Mouse (Mus musculus) neural tube, embryonic 11.5 days (tissue): Measurements from ENCODE around the gene Tulp4. TPM values are rescaled to one million over a fixed set of nuclear protein-coding genes. Genes with fewer than 3 reads are reported as not detected.
"Not testable (repeated sequence)": the region's sequence is repeated elsewhere in the genome, so short reads cannot be mapped to it uniquely, and the experiment has no call there.

Source experiments
- ATAC-seq: fragments of 200-750 bp; cut with Nextera tagmentation; 2 replicates; pipeline ENCODE4 v1.8.0; 2017; ENCODE audit warnings: moderate number of reproducible peaks, mild to moderate bottlenecking, moderate TSS enrichment, moderate library complexity; ENCODE audit not compliant: insufficient read depth, low FRiP score, low TSS enrichment
- DNase-seq: peaks from one replicate; pipeline ENCODE4 v3.0.0-alpha.2; 2015; ENCODE audit warnings: low spot score
- H3K27ac ChIP-seq: fragments of 300-500 bp; sonication (generic); 2 replicates; pipeline ENCODE4 v1.5.1; 2014; ENCODE audit warnings: low read depth, mild to moderate bottlenecking, low read length
- H3K27me3 ChIP-seq: fragments of 300-500 bp; sonication (generic); 2 replicates; pipeline ENCODE4 v1.6.1; 2014; ENCODE audit warnings: mild to moderate bottlenecking, low read length, mixed read lengths; ENCODE audit not compliant: control insufficient read depth, insufficient read depth
- H3K36me3 ChIP-seq: fragments of 300-500 bp; sonication (generic); 2 replicates; pipeline ENCODE4 v1.6.1; 2014; ENCODE audit warnings: mild to moderate bottlenecking, low read length, moderate library complexity, mixed read lengths; ENCODE audit not compliant: control insufficient read depth, insufficient read depth
- H3K4me1 ChIP-seq: fragments of 300-500 bp; sonication (generic); 2 replicates; pipeline ENCODE4 v1.6.1; 2014; ENCODE audit warnings: low read length, mixed read lengths; ENCODE audit not compliant: control insufficient read depth, insufficient read depth
- H3K4me2 ChIP-seq: fragments of 300-500 bp; sonication (generic); 2 replicates; pipeline ENCODE4 v1.6.1; 2014; ENCODE audit warnings: low read depth, mild to moderate bottlenecking, moderate library complexity
- H3K4me3 ChIP-seq: fragments of 300-500 bp; sonication (generic); 2 replicates; pipeline ENCODE4 v1.5.1; 2014; ENCODE audit warnings: low read depth, low read length
- H3K9ac ChIP-seq: fragments of 300-500 bp; sonication (generic); 2 replicates; pipeline ENCODE4 v1.6.1; 2014; ENCODE audit warnings: mild to moderate bottlenecking, low read length
- H3K9me3 ChIP-seq: fragments of 300-500 bp; sonication (generic); 2 replicates; pipeline ENCODE4 v1.6.1; 2016; ENCODE audit warnings: low read length; ENCODE audit not compliant: control insufficient read depth
- WGBS: fragments of 180-500 bp; shearing (Covaris S2); extraction: QIAGEN DNeasy Blood & Tissue Kit; methylation state at CpG from one replicate; pipeline ENCODE4 v1.1.7; 2014; 5-methylcytosine and 5-hydroxymethylcytosine counted together
- polyA plus RNA-seq: library from polyadenylated mRNA; unstranded; fragments of >200 nt; fragmentation: Nextera tagmentation; extraction: Ambion mirVana; gene quantifications from 2 replicates; pipeline ENCODE4 v1.2.1, GENCODE M21; 2014

Gene Tulp4
- polyA plus RNA-seq, 1 experiment from 2014 or later: 122 TPM

DNA sequence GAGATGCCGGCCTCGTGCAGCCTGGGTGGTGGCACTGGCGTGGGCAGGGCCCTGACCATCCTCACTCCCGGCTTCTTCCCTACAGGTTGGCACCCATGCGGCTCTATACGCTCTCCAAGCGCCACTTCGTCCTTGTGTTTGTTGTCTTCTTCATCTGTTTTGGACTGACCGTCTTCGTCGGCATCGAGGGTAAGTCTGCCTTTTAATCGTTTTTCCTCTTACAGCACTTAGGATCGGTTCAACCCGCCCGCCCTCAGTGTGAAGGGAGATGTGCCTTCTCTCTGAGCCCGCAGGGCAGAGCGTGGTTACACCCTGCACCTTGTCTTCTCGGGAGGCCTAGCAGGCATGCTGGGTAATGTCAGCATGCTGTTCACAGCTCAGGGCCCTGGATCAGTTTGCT is 174.3 kb downstream of the Tulp4 start:
- H3K27me3 ChIP-seq, H3K36me3 ChIP-seq, H3K27ac ChIP-seq, H3K9me3 ChIP-seq, H3K9ac ChIP-seq, H3K4me1 ChIP-seq, DNase-seq, H3K4me3 ChIP-seq, H3K4me2 ChIP-seq, ATAC-seq: not testable (repeated sequence)
- WGBS: 96% methylated on average over 12 of the region's 19 CpGs

- not testable (repeated sequence) for ATAC-seq, H3K4me2 ChIP-seq, H3K9ac ChIP-seq, H3K9me3 ChIP-seq, H3K27ac ChIP-seq, H3K36me3 ChIP-seq, DNase-seq, H3K4me3 ChIP-seq, H3K4me1 ChIP-seq, H3K27me3 ChIP-seq
- 96% methylated on average over 7 of the region's 10 CpGs for WGBS
Measured at GRCm38 (mm10) chr17:6283137-6283536, 176.9 kb downstream of the Tulp4 start.

GRCm38 (mm10) chr17:6286169-6286568 is 179.9 kb downstream of the Tulp4 start:
- 90% methylated on average over 5 of the region's 5 CpGs for WGBS
- H3K4me3 ChIP-seq, H3K36me3 ChIP-seq, ATAC-seq, H3K9me3 ChIP-seq, DNase-seq, H3K4me1 ChIP-seq, H3K27me3 ChIP-seq, H3K4me2 ChIP-seq, H3K27ac ChIP-seq, H3K9ac ChIP-seq: not testable (repeated sequence)

DNA sequence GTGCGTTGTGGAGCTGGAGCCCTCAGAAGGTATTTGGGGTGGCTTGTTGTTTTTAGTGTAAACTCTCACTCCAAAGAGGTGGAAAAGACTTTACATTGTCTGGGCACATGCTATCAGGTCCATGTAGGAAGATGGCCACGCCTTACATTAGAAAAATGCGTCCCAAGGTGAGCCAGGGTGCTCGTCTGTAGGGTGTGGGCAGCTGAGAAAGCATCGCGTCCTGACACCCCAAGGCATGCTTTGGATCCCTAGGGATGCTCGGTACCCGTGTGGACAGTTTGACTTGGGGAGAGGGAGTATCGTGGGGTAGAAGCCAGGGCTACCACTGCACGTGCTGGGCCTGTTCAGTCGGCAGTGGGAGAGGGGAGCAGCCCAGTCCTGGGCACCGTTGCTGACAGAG is 182.8 kb downstream of the Tulp4 start:
- not testable (repeated sequence) for H3K36me3 ChIP-seq, H3K4me3 ChIP-seq, H3K9ac ChIP-seq, H3K4me2 ChIP-seq, H3K4me1 ChIP-seq, H3K27me3 ChIP-seq, H3K9me3 ChIP-seq, DNase-seq, H3K27ac ChIP-seq, ATAC-seq
- WGBS: 95% methylated on average over 9 of the region's 12 CpGs

GRCm38 (mm10) chr17:6293882-6294281 is 187.6 kb downstream of the Tulp4 start:
- H3K9me3 ChIP-seq, H3K9ac ChIP-seq, DNase-seq, H3K4me1 ChIP-seq, H3K4me3 ChIP-seq, H3K27me3 ChIP-seq, H3K4me2 ChIP-seq, H3K27ac ChIP-seq, ATAC-seq, H3K36me3 ChIP-seq: not testable (repeated sequence)
- WGBS: no CpG with 5 or more reads among the region's 5 CpGs

DNA sequence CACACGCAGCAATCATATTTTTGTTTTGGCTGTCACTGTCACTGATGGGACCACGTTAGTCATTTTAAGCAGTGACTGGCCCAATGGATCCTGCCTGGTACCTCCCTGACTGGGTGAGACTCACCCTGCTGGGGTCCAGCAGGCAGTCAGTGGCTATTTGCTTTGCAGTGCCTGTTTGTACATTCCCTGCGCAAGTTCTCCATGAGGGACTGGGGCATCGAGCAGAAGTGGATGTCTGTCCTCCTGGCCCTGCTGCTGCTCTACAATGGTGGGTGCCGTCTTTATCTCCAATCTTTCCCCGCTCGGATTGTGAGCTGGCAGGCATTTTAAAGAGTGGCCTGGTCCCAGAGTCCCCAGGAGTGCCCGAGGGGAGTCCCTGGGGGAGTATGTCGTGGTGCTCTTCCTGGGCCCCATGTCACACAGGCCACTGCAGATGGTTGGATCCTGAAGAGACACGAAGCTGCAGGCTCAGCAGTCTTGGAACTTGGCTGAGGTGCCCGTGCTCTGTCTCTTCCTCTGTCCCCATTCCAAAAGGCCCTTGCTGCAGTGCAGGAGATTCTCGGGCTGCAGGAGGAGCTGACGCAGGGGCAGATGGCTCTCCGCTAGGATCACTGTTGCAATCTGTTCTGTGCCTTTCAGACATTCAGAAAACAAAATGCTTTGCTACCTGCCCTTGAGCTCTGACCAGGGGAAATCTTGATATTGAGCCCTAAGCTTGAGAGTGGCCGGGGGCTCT is 191.0 kb downstream of the Tulp4 start:
- H3K27ac ChIP-seq, H3K27me3 ChIP-seq, H3K4me3 ChIP-seq, H3K4me2 ChIP-seq, H3K9me3 ChIP-seq, DNase-seq, H3K9ac ChIP-seq, ATAC-seq, H3K4me1 ChIP-seq, H3K36me3 ChIP-seq: not testable (repeated sequence)
- 92% methylated on average over 9 of the region's 15 CpGs for WGBS

DNA sequence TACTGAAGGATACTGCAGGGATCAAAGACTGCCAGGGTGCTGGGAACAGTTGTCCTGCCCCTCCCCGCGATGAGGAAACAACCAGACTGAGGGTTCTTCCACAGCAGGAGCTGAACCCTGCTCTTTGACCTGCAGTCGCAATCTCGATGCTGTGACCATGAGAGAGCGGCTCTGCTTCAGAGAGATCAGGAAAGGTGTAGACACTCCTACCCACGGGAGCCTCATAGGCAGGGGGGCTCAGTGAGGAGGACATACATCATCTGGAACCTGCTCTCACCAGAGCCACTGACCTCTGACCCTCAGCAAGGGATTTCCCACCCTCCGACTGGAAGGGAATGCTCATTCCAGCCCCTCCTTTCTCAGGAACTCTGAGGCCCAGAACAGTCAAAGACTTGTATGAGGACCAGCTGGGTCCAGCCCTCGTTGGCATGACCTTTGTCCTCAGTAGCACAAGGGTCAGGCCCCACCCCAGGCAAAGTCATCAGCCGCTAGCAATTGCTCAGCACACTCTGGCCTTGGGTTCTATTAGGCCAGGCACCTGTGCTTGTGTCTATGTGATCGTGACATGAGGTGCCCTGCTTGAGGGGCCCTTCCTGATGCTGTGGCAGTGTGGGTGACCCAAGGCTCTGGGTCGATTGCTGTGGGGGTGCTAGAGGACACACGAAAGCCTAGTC is 194.1 kb downstream of the Tulp4 start:
- not testable (repeated sequence) for H3K9ac ChIP-seq, ATAC-seq, H3K4me1 ChIP-seq, H3K27me3 ChIP-seq, H3K27ac ChIP-seq, DNase-seq, H3K4me3 ChIP-seq, H3K4me2 ChIP-seq, H3K9me3 ChIP-seq, H3K36me3 ChIP-seq
- 61% methylated on average over 4 of the region's 12 CpGs for WGBS
